Mouse (Mus musculus) hindbrain, embryonic 10.5 days (tissue): ENCODE measurements around the gene Hnrnpl. TPM values are rescaled to one million over a fixed set of nuclear protein-coding genes. Genes with fewer than 3 reads are reported as not detected.

ENCODE experiments used
- DNase-seq: peaks from one replicate; pipeline ENCODE4 v3.0.0-alpha.2; 2017; ENCODE audit warnings: low spot score
- H3K27ac ChIP-seq: fragments of 300-500 bp; sonication (generic); 2 replicates; pipeline ENCODE4 v1.5.1; 2016; ENCODE audit warnings: mild to moderate bottlenecking, moderate library complexity
- H3K27me3 ChIP-seq: fragments of 300-500 bp; sonication (generic); 2 replicates; pipeline ENCODE4 v1.6.1; 2016; ENCODE audit warnings: mild to moderate bottlenecking; ENCODE audit not compliant: poor library complexity, insufficient read depth, severe bottlenecking
- H3K36me3 ChIP-seq: fragments of 300-500 bp; sonication (generic); 2 replicates; pipeline ENCODE4 v1.6.1; 2016; ENCODE audit warnings: mild to moderate bottlenecking, moderate library complexity
- H3K4me1 ChIP-seq: fragments of 300-500 bp; sonication (generic); replicated peaks from 2 replicates; pipeline ENCODE4 v1.6.1; 2016; ENCODE audit warnings: mild to moderate bottlenecking
- H3K4me3 ChIP-seq: fragments of 300-500 bp; sonication (generic); 2 replicates; pipeline ENCODE4 v1.5.1; 2016; ENCODE audit warnings: mild to moderate bottlenecking, moderate library complexity
- H3K9me3 ChIP-seq: fragments of 300-500 bp; sonication (generic); 2 replicates; pipeline ENCODE4 v1.6.1; 2016; ENCODE audit warnings: mild to moderate bottlenecking, moderate library complexity
- WGBS: fragments of 180-500 bp; shearing (Covaris S2); methylation state at CpG from one replicate; pipeline ENCODE4 v1.1.7; 2016; 5-methylcytosine and 5-hydroxymethylcytosine counted together
- polyA plus RNA-seq: library from polyadenylated mRNA; unstranded; fragments of >200 nt; fragmentation: Nextera tagmentation; extraction: Ambion mirVana; gene quantifications from 2 replicates; pipeline ENCODE4 v1.2.1, GENCODE M21; 2016

Gene Hnrnpl
- polyA plus RNA-seq, 1 experiment from 2014 or later, result 312 TPM

GRCm38 (mm10) chr7:28827338-28827737 is 19.0 kb downstream of the Hnrnpl start:
- no peak for DNase-seq
- H3K36me3 ChIP-seq, result peaks cover 39% of the 10 kb centered on the region
- H3K27me3 ChIP-seq, result no peaks in the 10 kb centered on the region
- 86% methylated on average over 3 of the region's 3 CpGs for WGBS
- no peak overlapping the region for H3K4me3 ChIP-seq
- peaks cover 22% of the 10 kb centered on the region for H3K4me1 ChIP-seq
- no peak overlapping the region for H3K27ac ChIP-seq
- peaks cover 6% of the 10 kb centered on the region; the same call in 1 of the 2 replicates for H3K9me3 ChIP-seq

- peaks cover 31% of the 10 kb centered on the region for H3K36me3 ChIP-seq
- DNase-seq, result no peak
- no peak overlapping the region for H3K27ac ChIP-seq
- no peak overlapping the region for H3K4me3 ChIP-seq
- H3K9me3 ChIP-seq, result peaks cover 6% of the 10 kb centered on the region; the same call in 1 of the 2 replicates
- peaks cover 10% of the 10 kb centered on the region for H3K4me1 ChIP-seq
- 93% methylated on average over 8 of the region's 8 CpGs for WGBS
- no peaks in the 10 kb centered on the region for H3K27me3 ChIP-seq
Measured at GRCm38 (mm10) chr7:28829821-28830220, 21.5 kb downstream of the Hnrnpl start.

- Histone ChIP-seq H3K4me1 (peaks cover 2% of the 10 kb centered on the region), H3K36me3 (peaks cover 31% of the 10 kb centered on the region), H3K9me3 (peaks cover 6% of the 10 kb centered on the region; the same call in 1 of the 2 replicates), H3K27ac (no peak overlapping the region), H3K27me3 (no peaks in the 10 kb centered on the region), H3K4me3 (no peak overlapping the region)
- no peak for DNase-seq
- 93% methylated on average over 5 of the region's 5 CpGs for WGBS
Measured at GRCm38 (mm10) chr7:28830981-28831380, 22.6 kb downstream of the Hnrnpl start.

- no peak for DNase-seq
- Histone ChIP-seq H3K27me3 (no peaks in the 10 kb centered on the region), H3K4me1 (no peaks in the 10 kb centered on the region), H3K36me3 (peaks cover 31% of the 10 kb centered on the region), H3K9me3 (peaks cover 6% of the 10 kb centered on the region; the same call in 1 of the 2 replicates), H3K27ac (no peak overlapping the region), H3K4me3 (no peak overlapping the region)
- 92% methylated on average over 17 of the region's 17 CpGs for WGBS
Measured at GRCm38 (mm10) chr7:28831411-28832125, 23.2 kb downstream of the Hnrnpl start.

GRCm38 (mm10) chr7:28832137-28832536 is 23.8 kb downstream of the Hnrnpl start:
- peaks cover 6% of the 10 kb centered on the region; the same call in 1 of the 2 replicates for H3K9me3 ChIP-seq
- H3K4me3 ChIP-seq, result no peak overlapping the region
- H3K4me1 ChIP-seq, result no peaks in the 10 kb centered on the region
- H3K36me3 ChIP-seq, result peaks cover 31% of the 10 kb centered on the region
- 82% methylated on average over 6 of the region's 6 CpGs for WGBS
- H3K27me3 ChIP-seq, result no peaks in the 10 kb centered on the region
- no peak for DNase-seq
- no peak overlapping the region for H3K27ac ChIP-seq

- no peak within 1 kb of the TSS for H3K27ac ChIP-seq
- no peaks in the 10 kb centered on the region for H3K4me1 ChIP-seq
- H3K4me3 ChIP-seq, result no peak within 1 kb of the TSS
- H3K27me3 ChIP-seq, result no peaks in the 10 kb centered on the region
- WGBS, result 87% methylated on average over 6 of the region's 6 CpGs
- DNase-seq, result no peak
- peaks cover 31% of the 10 kb centered on the region for H3K36me3 ChIP-seq
- peaks cover 6% of the 10 kb centered on the region; the same call in 1 of the 2 replicates for H3K9me3 ChIP-seq
Measured at GRCm38 (mm10) chr7:28833723-28834347, 25.5 kb downstream of the Hnrnpl start, which contains the start of gene Lgals4. Gene Lgals4, plus strand, starts transcription at chr7:28833854.

- no peaks in the 10 kb centered on the region for H3K4me1 ChIP-seq
- no peak overlapping the region for H3K27ac ChIP-seq
- H3K9me3 ChIP-seq, result no peaks in the 10 kb centered on the region
- H3K4me3 ChIP-seq, result no peak overlapping the region
- DNase-seq, result no peak
- no peaks in the 10 kb centered on the region for H3K27me3 ChIP-seq
- peaks cover 3% of the 10 kb centered on the region for H3K36me3 ChIP-seq
- WGBS, result 81% methylated on average over 5 of the region's 5 CpGs
Measured at GRCm38 (mm10) chr7:28836936-28837335, 28.6 kb downstream of the Hnrnpl start.

GRCm38 (mm10) chr7:28838331-28838730 is 30.0 kb downstream of the Hnrnpl start:
- Histone ChIP-seq H3K4me1 (no peaks in the 10 kb centered on the region), H3K36me3 (no peaks in the 10 kb centered on the region), H3K27me3 (no peaks in the 10 kb centered on the region), H3K4me3 (no peak overlapping the region), H3K9me3 (no peaks in the 10 kb centered on the region), H3K27ac (no peak overlapping the region)
- DNase-seq, result no peak
- WGBS, result 87% methylated on average over 9 of the region's 9 CpGs

- Histone ChIP-seq H3K4me1 (peaks cover 7% of the 10 kb centered on the region; the same call in 1 of the 2 replicates), H3K9me3 (peaks cover 7% of the 10 kb centered on the region; the same call in 1 of the 2 replicates), H3K4me3 (no peak overlapping the region), H3K36me3 (no peaks in the 10 kb centered on the region), H3K27me3 (no peaks in the 10 kb centered on the region), H3K27ac (no peak overlapping the region)
- no peak for DNase-seq
- 85% methylated on average over 1 of the region's 1 CpGs for WGBS
Measured at GRCm38 (mm10) chr7:28847273-28847672, 38.9 kb downstream of the Hnrnpl start.

GRCm38 (mm10) chr7:28849700-28850236 is 41.4 kb downstream of the Hnrnpl start:
- WGBS, result 50% methylated on average over 1 of the region's 1 CpGs
- H3K27ac ChIP-seq, result 0 out of 2 replicates have a peak overlapping the region, but pooled peaks have one; percentile 6

GRCm38 (mm10) chr7:28850642-28851041 is 42.3 kb downstream of the Hnrnpl start:
- WGBS, result 85% methylated on average over 4 of the region's 4 CpGs
- DNase-seq, result no peak
- peaks cover 6% of the 10 kb centered on the region; the same call in 1 of the 2 replicates for H3K9me3 ChIP-seq
- H3K27ac ChIP-seq, result no peak overlapping the region
- H3K4me3 ChIP-seq, result no peak overlapping the region
- no peaks in the 10 kb centered on the region for H3K36me3 ChIP-seq
- peaks cover 7% of the 10 kb centered on the region; the same call in 1 of the 2 replicates for H3K4me1 ChIP-seq
- H3K27me3 ChIP-seq, result no peaks in the 10 kb centered on the region

More at GRCm38 (mm10) chr7:28849700-28850236, 41.4 kb downstream of the Hnrnpl start:
- H3K9me3 ChIP-seq, result peaks cover 6% of the 10 kb centered on the region; the same call in 1 of the 2 replicates
- no peaks in the 10 kb centered on the region for H3K27me3 ChIP-seq
- no peak for DNase-seq
- peaks cover 7% of the 10 kb centered on the region; the same call in 1 of the 2 replicates for H3K4me1 ChIP-seq
- no peak overlapping the region for H3K4me3 ChIP-seq
- no peaks in the 10 kb centered on the region for H3K36me3 ChIP-seq

- Histone ChIP-seq H3K27me3 (no peaks in the 10 kb centered on the region), H3K9me3 (peaks cover 8% of the 10 kb centered on the region), H3K36me3 (no peaks in the 10 kb centered on the region), H3K27ac (no peak overlapping the region), H3K4me1 (peaks cover 16% of the 10 kb centered on the region), H3K4me3 (no peak overlapping the region)
- DNase-seq, result no peak
- 89% methylated on average over 2 of the region's 2 CpGs for WGBS
Measured at GRCm38 (mm10) chr7:28859953-28860352, 51.6 kb downstream of the Hnrnpl start.

GRCm38 (mm10) chr7:28860898-28861297 is 52.6 kb downstream of the Hnrnpl start:
- DNase-seq, result no peak
- 86% methylated on average over 6 of the region's 6 CpGs for WGBS
- no peak overlapping the region for H3K27ac ChIP-seq
- H3K27me3 ChIP-seq, result peaks cover 5% of the 10 kb centered on the region; the same call in 1 of the 2 replicates
- no peak overlapping the region for H3K4me3 ChIP-seq
- no peaks in the 10 kb centered on the region for H3K36me3 ChIP-seq
- peaks cover 21% of the 10 kb centered on the region for H3K4me1 ChIP-seq
- peaks cover 8% of the 10 kb centered on the region for H3K9me3 ChIP-seq
